Mouse (Mus musculus): ENCODE results near the gene Etv1.

Gene Etv1

DNA sequence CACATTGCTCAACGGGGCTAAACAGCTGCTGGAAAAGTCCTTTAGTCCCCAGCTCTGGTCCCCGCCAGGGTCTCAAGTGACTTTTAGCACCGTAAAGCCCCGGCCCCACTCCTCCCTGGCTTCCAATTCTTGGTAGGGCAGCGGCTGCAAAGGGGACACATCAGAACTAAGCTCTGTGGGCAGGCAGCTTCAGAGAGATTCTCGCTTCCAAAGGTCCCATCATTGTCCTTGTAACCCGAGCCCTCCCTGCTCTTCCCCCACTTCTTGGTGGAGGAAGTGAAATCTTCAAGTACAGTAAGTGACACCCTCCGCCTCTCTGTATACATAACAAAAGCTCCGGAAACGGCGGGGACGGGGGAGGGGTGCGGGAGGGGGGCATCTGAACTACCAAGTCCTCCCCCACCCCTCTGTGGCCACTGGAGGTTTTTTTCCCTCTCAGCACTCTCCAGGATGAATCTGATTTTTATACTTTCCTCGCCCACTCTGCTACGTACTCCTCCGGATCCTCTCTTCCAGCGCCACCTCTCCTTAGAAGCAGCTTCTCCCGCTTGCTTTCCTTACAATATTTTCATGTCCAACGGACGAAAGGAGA, at the start of gene Etv1:
Etv1 (plus strand) TSS at position 195 of the 592 bp plus-strand sequence.
- no peak for DNase-seq (ENCODE audit: low read depth, low spot score)

DNA sequence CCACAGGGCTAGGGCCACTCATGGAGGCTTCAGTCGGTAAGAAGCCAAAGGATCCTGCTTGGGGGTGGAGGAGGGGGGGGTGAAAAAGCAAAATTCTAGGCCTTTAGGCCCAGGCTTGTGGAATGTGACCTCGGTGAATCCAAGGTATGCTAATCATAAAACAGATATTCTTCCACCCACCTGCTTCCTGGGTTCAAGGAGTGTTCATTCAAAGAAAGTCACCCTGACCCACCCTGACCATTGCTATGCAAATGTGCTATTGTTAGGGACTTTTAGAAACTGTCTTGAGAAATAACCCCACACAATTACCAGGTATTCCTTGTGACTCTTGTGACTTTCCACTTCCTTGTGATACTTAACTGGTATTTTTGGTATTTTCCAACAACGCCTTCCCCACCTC, 49.5 kb upstream of the Etv1 start:
- no peak for DNase-seq (ENCODE audit: low read depth, low spot score)

DNA sequence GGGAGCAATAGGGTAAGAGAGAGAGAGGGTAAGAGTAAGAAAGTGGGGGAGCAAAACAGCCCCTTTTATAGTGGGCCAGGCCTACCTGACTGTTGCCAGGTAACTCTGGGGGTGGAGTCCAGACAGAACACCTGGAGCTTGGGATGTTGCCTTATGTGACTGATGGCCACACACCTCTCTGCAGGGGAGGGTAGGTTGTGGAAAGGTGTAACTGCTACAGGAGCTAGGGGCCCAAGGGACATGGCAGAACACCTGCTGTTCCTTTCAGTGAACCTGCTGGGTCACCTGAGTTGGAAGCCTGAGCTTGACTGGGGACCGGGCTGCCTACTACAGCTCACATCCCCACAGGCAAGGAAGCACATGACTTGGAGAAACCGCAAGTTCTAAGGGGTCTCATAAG, 48.4 kb upstream of the Etv1 start:
- DNase-seq (ENCODE audit: low read depth, low spot score) = no peak

DNA sequence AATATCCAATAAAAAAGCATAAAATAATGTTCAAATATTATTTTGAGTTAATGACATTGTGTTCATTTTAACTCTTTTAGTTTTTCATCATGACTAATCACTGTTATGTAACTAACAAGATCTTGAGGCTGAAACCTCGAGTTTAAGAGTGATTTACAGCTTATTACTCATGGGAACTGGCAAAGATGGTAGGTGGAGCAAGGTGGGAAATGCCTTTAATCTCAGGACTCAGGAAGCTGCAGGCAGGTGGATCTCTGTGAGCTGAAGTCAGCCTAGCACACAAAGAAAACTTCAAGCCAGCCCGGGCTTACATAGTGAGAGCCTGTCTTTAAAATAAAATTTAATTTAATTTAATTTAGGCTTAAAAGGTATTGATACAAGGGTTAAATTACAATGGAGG, 19.9 kb upstream of the Etv1 start:
- no peak for DNase-seq (ENCODE audit: low read depth, low spot score)

DNA sequence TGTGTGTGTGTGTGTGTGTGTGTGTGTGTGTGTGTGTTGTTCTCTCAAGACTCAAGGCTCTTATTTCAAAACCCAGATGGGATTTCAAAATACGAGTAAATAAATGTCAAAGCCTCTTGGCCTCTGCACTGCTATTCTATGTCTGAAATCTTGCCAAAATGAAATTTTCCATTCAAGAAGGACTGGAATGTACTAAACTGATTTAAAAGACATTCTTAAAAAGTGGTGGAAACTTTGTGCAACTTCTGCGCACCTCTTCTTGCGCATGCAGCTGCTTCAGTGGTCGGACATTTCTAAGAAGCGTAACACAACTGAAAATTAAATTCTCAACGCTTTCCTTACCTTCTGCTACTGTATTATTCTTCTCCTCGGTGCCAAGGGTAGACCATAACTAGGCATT, 1.9 kb upstream of the Etv1 start:
- DNase-seq (ENCODE audit: low read depth, low spot score) = no peak

DNA sequence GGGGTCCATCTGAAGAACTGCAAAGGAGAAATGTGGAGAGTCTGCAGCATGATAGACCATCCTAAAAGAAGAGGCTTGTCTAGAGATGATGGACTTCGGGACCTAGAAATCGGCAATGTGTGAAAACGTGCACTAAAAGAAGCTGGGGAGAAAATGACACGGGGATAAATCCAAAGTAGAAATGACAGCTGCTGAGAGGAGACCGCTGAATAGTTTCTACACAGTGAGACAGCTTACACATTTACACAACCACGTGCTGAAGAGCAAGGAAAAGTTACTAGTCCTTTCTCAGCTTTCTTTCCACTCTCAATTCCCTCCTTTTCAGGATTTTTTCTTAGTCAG, 1.3 kb upstream of the Etv1 start:
- DNase-seq (ENCODE audit: low read depth, low spot score) = no peak

DNA sequence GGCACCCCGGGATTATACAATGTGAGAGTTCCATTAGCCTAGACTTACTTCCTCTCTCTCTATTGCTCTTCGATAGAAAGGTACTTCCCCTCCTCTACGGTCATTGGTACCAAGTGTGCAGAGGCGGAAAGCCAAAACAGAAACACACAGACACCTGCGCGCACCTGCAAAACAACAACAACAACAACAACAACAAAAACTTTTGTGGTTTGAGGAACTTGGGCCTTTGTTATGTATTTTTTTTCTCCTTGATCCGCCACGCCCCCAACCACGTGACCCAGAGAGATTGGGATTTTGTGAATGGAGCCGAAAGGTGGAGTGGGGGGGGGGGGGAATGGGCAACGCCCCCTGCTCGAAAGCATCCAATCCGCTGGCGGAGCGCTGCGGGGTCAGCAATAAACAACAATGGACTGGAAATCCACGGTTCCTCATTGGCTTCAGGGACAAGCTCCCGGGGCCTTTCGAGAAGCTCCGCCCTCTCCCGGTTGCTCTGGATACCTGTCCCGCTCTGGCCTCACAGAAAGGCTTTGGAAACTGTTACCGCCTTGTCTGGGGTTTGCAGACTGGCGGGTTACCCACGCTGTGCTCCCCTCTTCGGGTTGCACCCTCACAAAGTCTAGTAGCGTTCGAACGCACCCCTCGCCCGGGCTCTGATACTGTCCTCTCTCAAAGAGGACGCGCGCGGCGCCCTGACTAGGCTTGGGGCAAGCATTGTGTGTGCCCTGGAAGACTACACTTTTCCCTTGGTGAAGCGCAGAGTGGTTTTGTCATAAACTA, 693 bp upstream of the Etv1 start:
- no peak for DNase-seq (ENCODE audit: low read depth, low spot score)

DNA sequence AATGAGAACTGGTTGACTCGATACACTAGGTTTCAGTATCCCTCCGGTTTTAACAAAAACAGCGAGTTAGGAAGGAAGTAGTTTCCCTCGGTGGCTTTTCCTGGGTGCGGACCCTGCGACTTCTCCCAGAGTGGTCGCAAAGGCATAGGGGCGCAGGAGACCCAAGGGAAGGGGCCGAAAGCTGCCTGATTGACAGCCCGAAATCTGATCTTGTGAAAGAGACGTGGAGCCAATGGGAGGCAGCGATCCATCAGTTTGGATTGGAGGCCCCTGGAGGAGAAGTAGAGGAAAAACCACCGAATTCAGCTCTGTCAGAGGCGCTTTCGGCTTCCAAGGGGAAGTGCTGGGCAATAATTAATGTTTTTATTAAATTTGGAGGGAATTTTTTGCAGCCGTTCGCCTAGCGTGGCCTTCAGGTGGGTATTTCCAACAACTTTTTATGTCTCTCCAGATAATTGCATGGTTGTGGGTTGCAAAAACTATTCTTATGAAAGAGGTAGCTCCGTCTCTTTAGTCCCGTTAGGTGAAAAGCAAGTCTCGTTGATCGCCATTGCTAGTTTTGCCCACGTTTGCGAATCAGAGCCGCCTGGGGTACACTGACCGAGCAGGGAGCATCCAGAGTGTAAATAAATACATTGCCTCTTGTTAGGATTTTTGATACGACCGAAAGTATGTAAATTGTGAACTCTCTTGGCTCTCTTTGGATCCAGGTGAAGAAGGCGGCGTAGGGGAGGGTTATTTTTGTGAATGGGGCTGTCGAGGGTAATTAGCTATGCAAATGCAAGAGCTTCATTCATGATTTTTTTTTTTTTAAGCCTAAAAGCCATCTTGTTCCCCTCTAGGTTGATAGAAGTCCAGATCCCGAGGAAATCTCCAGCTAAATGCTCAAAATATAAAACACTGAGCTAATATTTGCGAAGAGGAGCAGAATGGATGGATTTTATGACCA, 1.1 kb downstream of the Etv1 start:
- DNase-seq (ENCODE audit: low read depth, low spot score) = no peak

DNA sequence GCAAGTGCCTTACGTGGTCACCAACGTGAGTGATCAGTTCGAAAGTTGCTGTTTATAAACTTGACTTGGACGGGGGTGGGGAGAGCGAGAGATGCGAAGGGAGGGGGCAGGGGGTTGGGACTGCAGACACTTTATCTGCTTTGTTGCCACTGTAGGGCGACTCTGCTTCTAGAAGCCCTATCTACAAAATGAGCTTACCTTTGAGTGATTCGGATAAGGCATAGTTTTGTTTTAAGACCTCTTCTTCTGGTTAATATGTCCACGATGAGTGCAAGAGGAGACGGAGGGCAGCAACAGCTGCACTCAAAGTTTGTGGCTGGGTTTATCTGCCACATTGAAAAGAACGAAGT, 1.8 kb downstream of the Etv1 start:
- DNase-seq (ENCODE audit: low read depth, low spot score) = no peak

DNA sequence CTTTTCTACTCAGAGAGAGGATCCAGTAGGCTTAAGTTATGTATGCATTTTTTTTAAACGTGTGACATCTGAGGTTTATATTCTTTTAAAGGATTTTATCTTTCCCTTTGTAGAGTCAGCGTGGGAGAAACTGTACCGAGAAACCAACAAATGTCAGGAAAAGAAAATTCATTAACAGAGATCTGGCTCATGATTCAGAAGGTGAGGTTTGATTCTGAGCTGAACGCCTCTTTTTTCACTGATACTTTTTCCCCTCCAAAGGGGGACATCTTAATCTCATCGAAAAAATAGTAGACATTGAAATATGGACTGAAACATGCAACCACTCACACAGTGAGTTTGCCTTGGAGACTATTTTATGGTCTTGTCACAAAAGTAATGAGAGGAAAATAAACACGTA, 2.5 kb downstream of the Etv1 start:
- DNase-seq (ENCODE audit: low read depth, low spot score) = no peak

DNA sequence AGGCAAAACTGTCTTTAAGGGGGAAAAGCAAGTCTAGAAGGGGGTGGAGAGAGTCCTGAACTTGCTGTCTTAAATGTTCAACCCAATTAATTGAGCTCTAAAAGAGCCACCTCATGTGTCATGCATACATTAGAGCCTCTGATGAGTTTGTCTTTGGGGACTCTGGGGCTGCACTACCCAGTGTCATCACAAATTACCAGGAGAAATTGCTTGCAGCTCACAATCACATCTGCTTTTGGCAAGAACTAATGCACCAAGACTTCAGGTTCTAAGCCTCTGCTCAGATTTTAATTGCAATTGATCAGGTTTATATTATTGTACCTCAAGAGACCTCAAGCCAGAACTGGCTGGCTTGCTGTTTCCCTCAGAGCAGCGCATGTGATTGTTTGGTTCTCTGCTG, 4.1 kb downstream of the Etv1 start:
- no peak for DNase-seq (ENCODE audit: low read depth, low spot score)

DNA sequence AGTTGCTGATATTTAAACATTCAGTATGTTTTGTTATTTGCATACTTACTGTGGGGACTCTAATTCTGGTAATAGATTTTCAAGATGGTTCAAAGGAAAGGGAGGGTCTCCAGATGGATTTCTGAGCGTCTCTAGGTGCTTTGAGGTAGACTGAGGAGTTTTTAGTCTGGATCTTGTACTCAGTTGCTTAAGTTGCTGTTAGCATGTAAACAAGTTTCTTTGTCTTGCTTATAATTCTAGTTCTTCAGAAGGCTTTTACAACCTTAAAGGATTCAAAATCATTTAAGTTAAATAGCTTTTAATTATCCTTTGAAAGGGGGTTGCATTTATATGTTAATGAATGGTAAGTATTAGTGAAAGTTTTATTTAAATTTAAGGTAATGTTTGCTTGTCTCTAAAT, 5.0 kb downstream of the Etv1 start:
- DNase-seq (ENCODE audit: low read depth, low spot score) = no peak

DNA sequence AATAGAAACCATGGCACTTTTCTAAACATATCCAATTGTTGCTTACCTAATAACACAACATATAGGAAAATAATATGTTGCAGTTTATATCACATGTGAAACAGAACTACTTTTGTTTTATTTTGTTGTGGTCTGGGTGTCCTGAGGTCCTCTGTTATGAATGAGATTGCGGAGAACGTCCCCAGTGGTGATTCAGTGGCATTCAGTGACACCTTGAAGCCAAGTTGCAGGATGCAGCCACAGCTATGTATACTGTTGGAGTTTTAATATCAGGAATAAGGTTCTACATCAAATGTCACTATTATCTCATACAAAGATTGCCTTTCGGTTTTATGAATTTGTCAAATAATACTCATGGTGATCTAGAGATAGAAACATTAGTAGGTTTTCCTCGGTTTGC, 7.4 kb downstream of the Etv1 start:
- DNase-seq (ENCODE audit: low read depth, low spot score) = no peak

DNA sequence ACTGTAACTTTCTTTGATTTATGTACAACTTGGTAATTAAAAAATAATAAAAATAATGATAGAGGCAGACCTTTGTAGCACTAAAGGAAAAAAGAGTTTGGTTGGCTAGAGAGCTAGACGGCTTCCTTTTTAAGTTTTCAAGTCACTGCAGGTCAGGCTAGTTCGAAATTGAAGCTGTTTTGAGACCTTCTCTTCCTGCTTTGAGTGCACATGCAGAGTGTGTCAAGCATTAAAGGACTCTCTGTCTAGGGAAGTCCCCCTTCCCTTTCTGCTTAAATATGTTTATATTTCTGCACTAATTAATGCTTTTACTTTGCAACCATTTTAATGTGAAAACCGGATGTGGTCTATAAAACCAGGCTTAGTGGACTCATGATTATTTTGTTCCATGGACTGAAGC, 8.5 kb downstream of the Etv1 start:
- DNase-seq (ENCODE audit: low read depth, low spot score) = no peak

DNA sequence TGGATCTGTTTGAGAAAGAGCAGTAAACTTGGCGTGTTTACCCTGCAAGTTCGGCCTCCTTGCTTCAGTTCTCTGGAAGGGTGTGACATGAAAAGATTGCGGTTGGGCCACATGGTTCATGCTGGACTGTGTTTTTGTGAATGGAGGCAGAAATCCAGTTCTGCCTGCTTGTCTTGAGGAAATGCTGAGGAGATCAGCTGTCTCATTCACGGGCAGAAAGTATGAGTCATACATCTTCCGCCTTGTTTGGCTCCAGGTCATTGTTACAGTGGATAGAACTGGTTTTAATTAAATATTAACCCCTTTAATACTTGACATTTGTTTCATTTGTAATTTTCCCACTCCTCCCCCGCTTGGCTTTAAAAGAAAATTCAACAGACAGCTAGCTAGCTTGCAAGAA, 9.4 kb downstream of the Etv1 start:
- DNase-seq (ENCODE audit: low read depth, low spot score) = no peak

DNA sequence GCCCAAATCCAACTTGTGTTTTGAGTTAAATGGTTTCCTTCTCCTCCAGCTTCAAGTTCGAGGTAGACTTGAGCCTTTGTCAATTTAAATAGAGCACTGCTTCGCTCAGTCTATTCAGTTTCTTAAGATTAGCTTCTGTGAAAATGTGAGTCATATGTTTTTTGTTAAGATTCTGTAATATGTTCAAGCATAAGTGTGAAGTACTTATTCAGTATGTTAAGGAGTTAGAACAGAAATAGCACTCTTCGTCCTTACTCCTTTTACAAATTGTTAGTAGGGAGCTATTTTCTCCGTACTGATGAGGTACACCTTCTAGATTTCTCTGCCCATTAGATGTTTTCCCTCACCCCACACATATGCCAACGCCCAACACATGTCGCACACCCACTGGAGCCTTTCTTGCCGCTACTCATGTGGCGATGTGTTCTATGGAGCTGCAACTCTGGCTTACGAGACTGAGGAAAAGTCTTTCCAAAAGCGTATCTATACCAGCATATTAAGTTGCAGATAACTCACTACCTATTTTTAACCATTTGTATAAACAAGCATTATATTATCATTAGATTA, 10.7 kb downstream of the Etv1 start:
- no peak for DNase-seq (ENCODE audit: low read depth, low spot score)

DNA sequence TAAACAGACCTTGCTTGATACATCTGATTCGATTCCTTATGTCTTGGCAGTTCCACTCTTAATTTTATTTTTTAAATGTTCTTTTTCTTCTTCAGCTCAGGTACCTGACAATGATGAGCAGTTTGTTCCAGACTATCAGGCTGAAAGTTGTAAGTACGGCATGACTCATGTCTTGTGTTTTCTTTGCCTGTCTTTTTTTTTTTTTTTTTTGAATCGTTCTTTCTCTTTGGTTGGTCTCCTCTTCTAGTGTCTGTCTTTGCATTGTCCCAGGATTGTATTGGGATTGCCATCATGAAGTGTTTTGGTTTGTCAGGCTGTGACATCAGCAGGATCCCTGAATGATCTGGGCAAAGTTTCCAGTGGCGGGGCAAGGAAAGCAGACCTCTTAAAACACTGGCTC, 13.9 kb downstream of the Etv1 start:
- no peak for DNase-seq (ENCODE audit: low read depth, low spot score)

DNA sequence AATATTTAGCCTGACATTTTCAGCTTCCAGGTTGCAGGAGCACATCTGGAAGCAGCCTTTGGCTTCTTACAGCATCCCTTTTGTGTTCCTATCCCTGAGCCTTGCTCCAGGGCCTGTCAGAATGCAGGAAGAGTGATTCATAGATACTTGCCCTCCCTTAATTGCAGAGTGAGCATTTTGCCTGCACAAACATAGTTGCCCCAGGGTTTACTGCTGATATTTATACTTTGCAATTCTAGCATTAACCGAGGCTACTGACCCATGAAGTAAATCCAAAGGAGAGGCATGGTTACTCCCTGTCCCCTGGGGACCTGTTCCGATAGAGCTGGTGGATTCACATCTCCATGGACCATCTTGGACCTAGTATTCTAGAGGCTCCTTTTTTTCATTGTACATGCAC, 14.5 kb downstream of the Etv1 start:
- no peak for DNase-seq (ENCODE audit: low read depth, low spot score)

DNA sequence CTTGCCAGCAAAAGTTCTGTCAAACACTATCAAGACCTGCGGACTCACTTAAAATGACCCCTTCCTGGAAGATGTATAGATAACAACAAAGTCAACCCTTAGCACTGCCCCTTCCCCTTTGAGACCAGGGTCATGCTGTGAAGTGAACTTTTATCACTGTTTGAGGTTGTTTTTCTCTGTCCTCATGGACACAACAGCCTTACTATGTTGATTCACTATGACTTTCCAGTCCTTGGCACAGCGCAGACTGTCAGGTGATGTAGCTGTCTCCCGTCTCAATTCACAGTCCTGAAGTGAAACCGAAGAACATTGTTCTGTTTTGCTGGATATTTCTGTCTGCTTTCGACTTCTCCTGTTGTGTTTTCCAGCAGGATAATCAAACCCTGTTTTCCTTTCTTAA, 27.9 kb downstream of the Etv1 start:
- no peak for DNase-seq (ENCODE audit: low read depth, low spot score)

DNA sequence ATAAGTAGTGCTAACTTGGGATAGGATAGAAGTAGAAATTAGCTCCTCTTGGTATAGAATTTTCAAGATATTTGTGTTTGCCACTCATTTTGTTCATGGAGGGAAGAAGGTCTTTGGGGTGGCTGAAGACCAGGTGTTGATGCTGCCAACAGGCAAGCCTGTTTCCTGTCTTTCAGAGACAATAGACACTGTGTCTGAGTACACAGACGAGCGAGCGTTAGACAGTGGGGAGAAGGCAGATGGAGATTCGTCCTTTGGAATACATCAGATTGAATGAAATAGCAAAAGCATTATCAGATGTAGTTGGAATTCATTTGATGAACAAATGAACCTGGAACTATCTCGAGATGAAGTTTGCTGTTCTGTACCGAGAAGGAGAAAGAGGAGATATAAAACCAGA, 33.2 kb downstream of the Etv1 start:
- DNase-seq (ENCODE audit: low read depth, low spot score) = no peak

DNA sequence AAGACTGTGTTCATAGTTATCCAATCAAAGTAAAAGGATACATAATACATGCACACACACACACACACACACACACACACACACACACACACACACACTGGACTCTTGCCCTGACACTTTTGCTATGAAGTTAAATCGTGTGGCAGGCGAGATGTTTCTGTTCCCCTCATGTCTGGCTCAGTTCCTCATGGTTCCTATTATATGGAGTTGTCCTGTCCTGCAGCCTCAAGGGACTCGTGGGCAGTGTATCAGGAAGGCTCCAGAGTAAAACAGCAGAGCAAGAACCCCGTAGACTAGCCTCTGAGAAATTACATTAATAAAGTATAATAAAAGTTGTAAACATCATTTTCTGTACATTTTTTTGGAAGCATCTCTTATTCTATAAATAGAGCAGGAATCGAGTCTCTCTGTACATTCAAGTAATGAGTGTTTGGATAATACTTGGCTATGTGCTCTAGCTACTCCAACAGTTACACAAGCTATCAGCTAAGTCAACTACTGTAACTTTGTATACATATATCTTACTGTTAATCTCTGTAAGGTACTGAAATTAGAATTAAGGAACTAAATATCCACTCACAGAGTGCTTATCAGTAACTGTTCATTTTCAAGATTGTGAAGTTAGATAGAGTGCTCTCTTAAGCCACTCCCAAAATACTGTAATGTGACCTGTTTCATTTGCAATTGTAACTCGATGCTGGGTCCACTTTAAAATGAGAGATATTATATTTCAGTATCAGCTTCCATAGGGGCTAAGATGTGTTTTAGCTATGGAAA, 35.0 kb downstream of the Etv1 start:
- DNase-seq (ENCODE audit: low read depth, low spot score) = no peak

DNA sequence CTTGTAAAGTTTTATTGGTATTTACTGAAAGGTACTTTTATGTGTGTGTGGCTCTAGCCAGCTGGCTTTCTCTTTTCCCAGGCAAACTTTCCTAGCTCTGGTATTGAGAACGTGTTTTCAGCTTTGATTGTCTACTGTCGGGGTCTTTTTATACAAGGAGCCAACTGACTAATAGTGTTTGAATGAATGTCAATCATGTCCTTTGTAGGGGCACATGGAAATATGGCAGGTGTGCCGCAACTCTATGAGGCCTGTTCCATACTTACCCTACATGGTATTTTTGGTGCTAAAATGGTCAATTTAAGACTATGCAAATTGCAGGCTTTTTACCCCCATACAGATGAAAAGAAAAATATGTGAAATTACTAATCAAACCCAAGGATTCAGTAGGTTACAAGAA, 37.1 kb downstream of the Etv1 start:
- no peak for DNase-seq (ENCODE audit: low read depth, low spot score)
